Mouse (Mus musculus): Measurements from ENCODE around the gene Lce6a. TPM values are rescaled to one million over a fixed set of nuclear protein-coding genes. Genes with fewer than 3 reads are reported as not detected.

The Lce6a gene
- polyA plus RNA-seq, 1 experiment from 2014 or later = not detected

- Histone ChIP-seq H3K4me1 (no peaks in the 10 kb centered on the region), H3K27ac (no peak within 1 kb of the TSS), H3K4me2 (no peak within 1 kb of the TSS), H3K4me3 (no peak within 1 kb of the TSS), H3K36me3 (replicated peaks) (no peaks in the 10 kb centered on the region), H3K27me3 (replicated peaks) (no peaks in the 10 kb centered on the region), H3K9me3 (no peaks in the 10 kb centered on the region), H3K9ac (no peak within 1 kb of the TSS)
- ATAC-seq (replicated peaks) = no peak
- WGBS = 81% methylated on average over 1 of the region's 1 CpGs
Observed at GRCm38 (mm10) chr3:92588858-92589257, 32.6 kb downstream of the Lce6a start, which contains the start of gene Smcp. TSS of gene Smcp (minus strand) at chr3:92588997.

GRCm38 (mm10) chr3:92587190-92587589 lies 34.3 kb downstream of the Lce6a start:
- 96% methylated on average over 3 of the region's 3 CpGs for WGBS
- ATAC-seq (replicated peaks) = no peak
- no peak overlapping the region for H3K4me3 ChIP-seq

GRCm38 (mm10) chr3:92585055-92585454 lies 36.4 kb downstream of the Lce6a start:
- no peak overlapping the region for H3K4me3 ChIP-seq
- no peak overlapping the region for H3K9ac ChIP-seq
- H3K9me3 ChIP-seq = no peaks in the 10 kb centered on the region
- no peak overlapping the region for H3K27ac ChIP-seq
- no peaks in the 10 kb centered on the region for H3K27me3 ChIP-seq (replicated peaks)
- ATAC-seq (replicated peaks) = no peak
- 84% methylated on average over 1 of the region's 1 CpGs for WGBS
- no peaks in the 10 kb centered on the region for H3K4me1 ChIP-seq
- H3K36me3 ChIP-seq (replicated peaks) = no peaks in the 10 kb centered on the region
- H3K4me2 ChIP-seq = no peak overlapping the region

More at GRCm38 (mm10) chr3:92587190-92587589, 34.3 kb downstream of the Lce6a start:
- Histone ChIP-seq H3K27me3 (replicated peaks) (no peaks in the 10 kb centered on the region), H3K9me3 (no peaks in the 10 kb centered on the region), H3K36me3 (replicated peaks) (no peaks in the 10 kb centered on the region), H3K27ac (no peak overlapping the region), H3K4me2 (no peak overlapping the region), H3K4me1 (no peaks in the 10 kb centered on the region), H3K9ac (no peak overlapping the region)

- 44% methylated on average over 3 of the region's 3 CpGs for WGBS
- Histone ChIP-seq H3K9ac (no peak overlapping the region), H3K4me2 (no peak overlapping the region), H3K4me3 (no peak overlapping the region), H3K27ac (no peak overlapping the region), H3K36me3 (replicated peaks) (no peaks in the 10 kb centered on the region), H3K27me3 (replicated peaks) (no peaks in the 10 kb centered on the region), H3K9me3 (no peaks in the 10 kb centered on the region), H3K4me1 (no peaks in the 10 kb centered on the region)
- ATAC-seq (replicated peaks) = peak; percentile 88
Observed at GRCm38 (mm10) chr3:92583164-92583826, 38.2 kb downstream of the Lce6a start.

- Histone ChIP-seq H3K4me3 (no peak overlapping the region), H3K9me3 (no peaks in the 10 kb centered on the region), H3K27me3 (replicated peaks) (no peaks in the 10 kb centered on the region), H3K27ac (no peak overlapping the region), H3K4me2 (no peak overlapping the region), H3K9ac (no peak overlapping the region), H3K4me1 (no peaks in the 10 kb centered on the region), H3K36me3 (replicated peaks) (no peaks in the 10 kb centered on the region)
- 54% methylated on average over 1 of the region's 1 CpGs for WGBS
- no peak for ATAC-seq (replicated peaks)
Observed at GRCm38 (mm10) chr3:92579508-92579907, 42.0 kb downstream of the Lce6a start.

- Histone ChIP-seq H3K4me1 (no peaks in the 10 kb centered on the region), H3K4me2 (no peak overlapping the region), H3K27me3 (replicated peaks) (no peaks in the 10 kb centered on the region), H3K9ac (no peak overlapping the region), H3K9me3 (no peaks in the 10 kb centered on the region), H3K27ac (no peak overlapping the region), H3K4me3 (no peak overlapping the region), H3K36me3 (replicated peaks) (no peaks in the 10 kb centered on the region)
- WGBS = 50% methylated on average over 4 of the region's 4 CpGs
- ATAC-seq (replicated peaks) = no peak; the same call in 1 of the 2 replicates
Observed at GRCm38 (mm10) chr3:92578652-92579413, 42.6 kb downstream of the Lce6a start.

GRCm38 (mm10) chr3:92573449-92574041 lies 47.9 kb downstream of the Lce6a start, which contains the start of gene Ivl:
TSS of gene Ivl (minus strand) at chr3:92573735.
- H3K9ac ChIP-seq = no peak within 1 kb of the TSS
- no peak within 1 kb of the TSS for H3K4me3 ChIP-seq
- no peak within 1 kb of the TSS for H3K27ac ChIP-seq
- H3K4me2 ChIP-seq = no peak within 1 kb of the TSS
- no peaks in the 10 kb centered on the region for H3K4me1 ChIP-seq
- no peaks in the 10 kb centered on the region for H3K27me3 ChIP-seq (replicated peaks)
- H3K9me3 ChIP-seq = no peaks in the 10 kb centered on the region
- no peak for ATAC-seq (replicated peaks)
- no peaks in the 10 kb centered on the region for H3K36me3 ChIP-seq (replicated peaks)
- WGBS = 82% methylated on average over 1 of the region's 1 CpGs

- no peaks in the 10 kb centered on the region for H3K4me1 ChIP-seq
- WGBS = 70% methylated on average over 2 of the region's 2 CpGs
- H3K9ac ChIP-seq = no peak overlapping the region
- no peak overlapping the region for H3K27ac ChIP-seq
- H3K9me3 ChIP-seq = no peaks in the 10 kb centered on the region
- no peaks in the 10 kb centered on the region for H3K36me3 ChIP-seq (replicated peaks)
- no peak overlapping the region for H3K4me3 ChIP-seq
- ATAC-seq (replicated peaks) = no peak
- H3K27me3 ChIP-seq (replicated peaks) = no peaks in the 10 kb centered on the region
- no peak overlapping the region for H3K4me2 ChIP-seq
Observed at GRCm38 (mm10) chr3:92572514-92573155, 48.8 kb downstream of the Lce6a start.

Other genes with a start within 250 kb of the Lce6a start
- not detected in 2 replicates for gene Sprr2h, start 236.0 kb downstream of the Lce6a start, polyA plus RNA-seq (2015; fragmentation: Nextera tagmentation; extraction: Ambion mirVana)
- gene Sprr2i, start 213.7 kb downstream of the Lce6a start, polyA plus RNA-seq (2015; fragmentation: Nextera tagmentation; extraction: Ambion mirVana) = not detected in 2 replicates
- gene Sprr2j-ps, start 203.6 kb downstream of the Lce6a start, polyA plus RNA-seq (2015; fragmentation: Nextera tagmentation; extraction: Ambion mirVana) = not detected in 2 replicates
- 7.4 and 9.7 TPM in 2 replicates for gene Gm9774, start 192.2 kb downstream of the Lce6a start, polyA plus RNA-seq (2015; fragmentation: Nextera tagmentation; extraction: Ambion mirVana)
- not detected in 2 replicates for gene Sprr2k, start 189.1 kb downstream of the Lce6a start, polyA plus RNA-seq (2015; fragmentation: Nextera tagmentation; extraction: Ambion mirVana)
- not detected in 2 replicates for gene Sprr1b, start 182.9 kb downstream of the Lce6a start, polyA plus RNA-seq (2015; fragmentation: Nextera tagmentation; extraction: Ambion mirVana)
- gene Sprr3, start 162.9 kb downstream of the Lce6a start, polyA plus RNA-seq (2015; fragmentation: Nextera tagmentation; extraction: Ambion mirVana) = not detected in 2 replicates
- 0.28 TPM in 1 of 2 replicates, not detected in the other for gene Sprr1a, start 135.8 kb downstream of the Lce6a start, polyA plus RNA-seq (2015; fragmentation: Nextera tagmentation; extraction: Ambion mirVana)
- gene Sprr4, start 121.2 kb downstream of the Lce6a start, polyA plus RNA-seq (2015; fragmentation: Nextera tagmentation; extraction: Ambion mirVana) = not detected in 2 replicates
- gene 2310046K23Rik, start 87.1 kb downstream of the Lce6a start, polyA plus RNA-seq (2015; fragmentation: Nextera tagmentation; extraction: Ambion mirVana) = not detected in 2 replicates
- gene Ivl, start 47.9 kb downstream of the Lce6a start, polyA plus RNA-seq (2015; fragmentation: Nextera tagmentation; extraction: Ambion mirVana) = not detected in 2 replicates
- not detected in 2 replicates for gene Smcp, start 32.7 kb downstream of the Lce6a start, polyA plus RNA-seq (2015; fragmentation: Nextera tagmentation; extraction: Ambion mirVana)
- not detected in 2 replicates for gene 2210017I01Rik, start 14.2 kb downstream of the Lce6a start, polyA plus RNA-seq (2015; fragmentation: Nextera tagmentation; extraction: Ambion mirVana)
- not detected in 2 replicates for gene Lce1a1, start 26.6 kb upstream of the Lce6a start, polyA plus RNA-seq (2015; fragmentation: Nextera tagmentation; extraction: Ambion mirVana)
- not detected in 2 replicates for gene Lce1b, start 35.3 kb upstream of the Lce6a start, polyA plus RNA-seq (2015; fragmentation: Nextera tagmentation; extraction: Ambion mirVana)
- gene Lce1a2, start 48.7 kb upstream of the Lce6a start, polyA plus RNA-seq (2015; fragmentation: Nextera tagmentation; extraction: Ambion mirVana) = not detected in 2 replicates
- gene Lce1c, start 57.6 kb upstream of the Lce6a start, polyA plus RNA-seq (2015; fragmentation: Nextera tagmentation; extraction: Ambion mirVana) = not detected in 2 replicates
- gene Lce1d, start 65.5 kb upstream of the Lce6a start, polyA plus RNA-seq (2015; fragmentation: Nextera tagmentation; extraction: Ambion mirVana) = not detected in 2 replicates
- gene Lce1e, start 87.4 kb upstream of the Lce6a start, polyA plus RNA-seq (2015; fragmentation: Nextera tagmentation; extraction: Ambion mirVana) = not detected in 2 replicates
- not detected in 2 replicates for gene Lce1f, start 98.7 kb upstream of the Lce6a start, polyA plus RNA-seq (2015; fragmentation: Nextera tagmentation; extraction: Ambion mirVana)
- gene Gm38119, start 117.4 kb upstream of the Lce6a start, polyA plus RNA-seq (2015; fragmentation: Nextera tagmentation; extraction: Ambion mirVana) = not detected in 2 replicates
- not detected in 2 replicates for gene Lce1g, start 130.7 kb upstream of the Lce6a start, polyA plus RNA-seq (2015; fragmentation: Nextera tagmentation; extraction: Ambion mirVana)
- gene Lce1h, start 143.4 kb upstream of the Lce6a start, polyA plus RNA-seq (2015; fragmentation: Nextera tagmentation; extraction: Ambion mirVana) = not detected in 2 replicates
- gene Lce1i, start 157.2 kb upstream of the Lce6a start, polyA plus RNA-seq (2015; fragmentation: Nextera tagmentation; extraction: Ambion mirVana) = not detected in 2 replicates
- not detected in 2 replicates for gene Lce1j, start 168.9 kb upstream of the Lce6a start, polyA plus RNA-seq (2015; fragmentation: Nextera tagmentation; extraction: Ambion mirVana)
- gene Lce1k, start 186.2 kb upstream of the Lce6a start, polyA plus RNA-seq (2015; fragmentation: Nextera tagmentation; extraction: Ambion mirVana) = not detected in 2 replicates
- gene Kprp, start 205.6 kb upstream of the Lce6a start, polyA plus RNA-seq (2015; fragmentation: Nextera tagmentation; extraction: Ambion mirVana) = not detected in 2 replicates
- gene Lce1l, start 229.6 kb upstream of the Lce6a start, polyA plus RNA-seq (2015; fragmentation: Nextera tagmentation; extraction: Ambion mirVana) = not detected in 2 replicates
- not detected in 2 replicates for gene 2310050C09Rik, start 248.6 kb upstream of the Lce6a start, polyA plus RNA-seq (2015; fragmentation: Nextera tagmentation; extraction: Ambion mirVana)